Mouse (Mus musculus) neural tube, embryonic 14.5 days (tissue): ENCODE results near the gene Syngr2. TPM values are rescaled to one million over a fixed set of nuclear protein-coding genes. Genes with fewer than 3 reads are reported as not detected.
A peak's percentile ranks its signal among the peaks of the same experiment; 100 is the strongest.
"Not testable (repeated sequence)": the region's sequence is repeated elsewhere in the genome, so short reads cannot be mapped to it uniquely, and the experiment has no call there.

Experiments
- ATAC-seq: fragments of 200-750 bp; cut with Nextera tagmentation; 2 replicates; pipeline ENCODE4 v1.8.0; 2017; ENCODE audit warnings: low read depth, mild to moderate bottlenecking, moderate TSS enrichment, moderate library complexity
- H3K27ac ChIP-seq: fragments of 300-500 bp; sonication (generic); 2 replicates; pipeline ENCODE4 v1.5.1; 2014; ENCODE audit warnings: low read depth, mild to moderate bottlenecking, control low read depth, low read length, moderate library complexity, mixed read lengths
- H3K27me3 ChIP-seq: fragments of 300-500 bp; sonication (generic); 2 replicates; pipeline ENCODE4 v1.6.1; 2014; ENCODE audit warnings: low read length; ENCODE audit not compliant: control insufficient read depth, insufficient read depth
- H3K36me3 ChIP-seq: fragments of 300-500 bp; sonication (generic); 2 replicates; pipeline ENCODE4 v1.6.1; 2014; ENCODE audit warnings: low read length, mixed read lengths; ENCODE audit not compliant: control insufficient read depth, insufficient read depth
- H3K4me1 ChIP-seq: fragments of 300-500 bp; sonication (generic); 2 replicates; pipeline ENCODE4 v1.6.1; 2014; ENCODE audit warnings: low read length; ENCODE audit not compliant: control insufficient read depth, insufficient read depth
- H3K4me2 ChIP-seq: fragments of 300-500 bp; sonication (generic); 2 replicates; pipeline ENCODE4 v1.6.1; 2014; ENCODE audit warnings: mild to moderate bottlenecking, low read depth, low read length, control low read depth
- H3K4me3 ChIP-seq: fragments of 300-500 bp; sonication (generic); 2 replicates; pipeline ENCODE4 v1.5.1; 2014; ENCODE audit warnings: low read depth, low read length, control low read depth, mixed read lengths
- H3K9ac ChIP-seq: fragments of 300-500 bp; sonication (generic); replicated peaks from 2 replicates; pipeline ENCODE4 v1.6.1; 2014; ENCODE audit warnings: low read depth, mild to moderate bottlenecking, control low read depth, low read length, mixed read lengths
- H3K9me3 ChIP-seq: fragments of 300-500 bp; sonication (generic); 2 replicates; pipeline ENCODE4 v1.6.1; 2016; ENCODE audit warnings: low read length; ENCODE audit not compliant: control insufficient read depth
- WGBS: fragments of 180-500 bp; shearing (Covaris S2); extraction: QIAGEN DNeasy Blood & Tissue Kit; methylation state at CpG from one replicate; pipeline ENCODE4 v1.1.7; 2014; 5-methylcytosine and 5-hydroxymethylcytosine counted together
- polyA plus RNA-seq: library from polyadenylated mRNA; unstranded; fragments of >200 nt; fragmentation: Nextera tagmentation; extraction: Ambion mirVana; gene quantifications from 2 replicates; pipeline ENCODE4 v1.2.1, GENCODE M21; 2014

Gene Syngr2
- polyA plus RNA-seq, 1 experiment from 2014 or later = 9.7 TPM

DNA sequence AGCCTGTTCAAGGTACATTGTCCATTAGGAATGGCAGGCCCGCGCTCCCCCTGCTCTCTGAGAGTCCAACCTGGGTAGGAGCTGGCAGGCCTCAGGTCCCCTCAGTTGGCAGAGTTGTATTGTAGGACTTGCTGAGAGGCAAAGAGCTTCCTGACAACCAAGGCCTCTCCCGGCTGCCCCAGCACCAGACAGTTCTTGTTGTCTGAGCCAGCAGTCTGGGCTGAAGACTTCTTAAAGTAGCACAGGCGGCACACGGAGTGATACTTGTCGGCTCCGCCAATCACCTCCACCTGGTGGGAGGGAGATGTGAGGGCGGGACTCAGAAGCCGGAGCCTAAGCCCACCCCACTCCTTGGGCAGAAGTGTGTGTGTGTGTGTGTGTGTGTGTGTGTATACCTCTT, 6.4 kb downstream of the Syngr2 start:
- not testable (repeated sequence) for H3K9ac ChIP-seq, H3K4me3 ChIP-seq, H3K36me3 ChIP-seq, H3K4me2 ChIP-seq, H3K4me1 ChIP-seq, H3K27me3 ChIP-seq, H3K27ac ChIP-seq, H3K9me3 ChIP-seq, ATAC-seq
- 94% methylated on average over 9 of the region's 9 CpGs for WGBS

DNA sequence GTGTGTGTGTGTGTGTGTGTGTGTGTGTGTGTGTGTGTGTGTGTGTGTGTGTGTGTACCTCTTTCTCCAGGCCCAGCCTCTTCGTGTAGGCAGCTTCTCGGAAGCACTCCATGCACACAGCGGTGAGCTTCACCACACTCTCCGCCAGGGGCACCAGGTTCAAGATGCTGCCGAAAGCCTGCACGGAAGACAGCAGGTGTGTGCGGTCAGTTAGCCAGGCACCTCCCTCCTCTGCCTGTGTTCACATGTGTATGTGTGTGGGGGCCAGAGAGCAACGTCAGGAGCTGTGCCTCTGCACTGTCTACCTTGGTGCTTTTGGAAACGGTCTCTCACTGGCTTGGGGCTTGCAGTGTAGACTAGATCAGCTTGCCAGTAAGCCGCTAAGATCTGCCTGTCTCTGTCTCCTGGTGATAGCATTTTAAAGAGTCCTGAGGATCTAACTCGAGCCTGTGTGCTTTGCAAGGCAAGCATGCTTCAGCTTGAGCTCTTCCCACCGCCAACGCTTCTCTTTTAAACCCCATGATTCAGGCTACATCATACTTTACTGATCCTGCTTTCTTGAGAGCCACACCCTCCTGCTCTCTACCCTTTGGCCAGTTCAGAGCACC, 7.0 kb downstream of the Syngr2 start:
- no peaks in the 10 kb centered on the region for H3K9me3 ChIP-seq
- no peaks in the 10 kb centered on the region for H3K27me3 ChIP-seq
- no peak overlapping the region for H3K4me2 ChIP-seq
- no peak overlapping the region for H3K27ac ChIP-seq
- no peak for ATAC-seq
- 91% methylated on average over 11 of the region's 13 CpGs for WGBS
- H3K9ac ChIP-seq = no peak overlapping the region
- H3K4me1 ChIP-seq = no peaks in the 10 kb centered on the region
- H3K4me3 ChIP-seq = no peak overlapping the region
- H3K36me3 ChIP-seq = no peaks in the 10 kb centered on the region

DNA sequence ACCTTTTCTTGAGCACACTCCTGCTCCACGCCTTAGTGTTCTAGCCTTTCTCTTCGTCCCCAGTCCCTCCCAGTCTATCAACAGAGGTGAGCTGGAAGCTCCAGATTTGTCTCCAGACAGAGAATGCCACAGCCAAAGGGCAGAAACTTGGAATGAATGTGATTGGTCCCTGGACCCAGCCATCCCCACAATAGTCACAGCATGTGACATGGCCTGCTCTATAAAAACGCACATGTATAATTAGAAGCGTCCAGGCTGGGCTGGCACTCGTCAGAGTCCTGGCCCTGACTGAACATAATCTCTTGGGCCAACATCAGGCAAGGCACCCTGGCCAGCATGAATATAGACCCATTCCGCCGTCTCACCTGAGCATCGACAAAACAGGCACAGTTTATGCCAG, 9.6 kb downstream of the Syngr2 start:
- H3K36me3 ChIP-seq = no peaks in the 10 kb centered on the region
- H3K4me1 ChIP-seq = 0 out of 2 replicates have a peak, but pooled peaks cover 3% of the 10 kb centered on the region
- H3K9ac ChIP-seq = no peak overlapping the region
- WGBS = 60% methylated on average over 8 of the region's 8 CpGs
- no peaks in the 10 kb centered on the region for H3K9me3 ChIP-seq
- no peak for ATAC-seq
- H3K27me3 ChIP-seq = no peaks in the 10 kb centered on the region
- no peak overlapping the region for H3K4me2 ChIP-seq
- H3K4me3 ChIP-seq = no peak overlapping the region
- no peak overlapping the region for H3K27ac ChIP-seq

DNA sequence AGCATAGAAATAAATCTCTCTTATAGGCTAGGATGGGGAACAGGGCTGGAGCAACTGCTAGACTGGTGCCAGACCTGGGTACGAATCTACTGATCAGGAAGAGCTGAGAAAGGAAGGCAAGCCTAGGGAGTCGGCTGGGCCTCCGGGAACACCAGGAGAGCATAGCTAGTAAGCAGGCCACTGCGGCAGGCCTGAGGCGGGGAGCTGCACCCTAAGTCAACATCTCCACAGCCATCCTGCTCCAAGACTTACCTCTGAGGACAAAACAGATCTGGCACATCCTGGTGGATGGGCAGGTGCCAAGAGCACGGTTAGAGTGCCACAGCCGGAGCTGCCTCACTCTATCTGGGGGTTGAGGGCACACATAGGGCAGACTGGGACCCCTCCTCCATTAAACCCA, 10.7 kb downstream of the Syngr2 start:
- no peak for ATAC-seq
- H3K27me3 ChIP-seq = no peaks in the 10 kb centered on the region
- 95% methylated on average over 7 of the region's 7 CpGs for WGBS

DNA sequence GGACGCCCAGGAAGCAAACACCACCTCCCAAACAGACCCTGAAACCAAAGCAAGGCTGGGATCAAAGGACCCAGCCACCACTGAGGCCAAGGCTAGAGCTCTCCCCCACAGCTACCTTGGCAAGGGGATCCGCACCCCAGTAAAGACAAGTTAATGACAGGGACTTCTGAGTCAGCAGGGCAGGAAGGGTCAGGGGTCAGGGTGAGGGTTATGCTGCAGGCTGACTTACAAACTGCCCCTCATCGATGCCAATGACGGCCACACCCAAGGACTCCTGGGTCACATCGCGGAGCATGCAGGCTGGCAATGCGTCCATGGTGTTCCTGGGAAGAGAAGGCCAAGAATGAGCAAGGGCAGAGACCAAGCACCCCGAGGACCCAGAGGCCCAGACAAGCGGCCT, 12.4 kb downstream of the Syngr2 start:
- Histone ChIP-seq H3K9me3 (no peaks in the 10 kb centered on the region), H3K4me2 (no peak overlapping the region), H3K27ac (no peak overlapping the region), H3K27me3 (no peaks in the 10 kb centered on the region), H3K4me1 (peaks cover 21% of the 10 kb centered on the region), H3K36me3 (no peaks in the 10 kb centered on the region), H3K9ac (no peak overlapping the region), H3K4me3 (no peak overlapping the region)
- no peak for ATAC-seq
- 92% methylated on average over 9 of the region's 9 CpGs for WGBS

More for the DNA sequence above, 10.7 kb downstream of the Syngr2 start:
- Histone ChIP-seq H3K36me3 (no peaks in the 10 kb centered on the region), H3K4me2 (no peak overlapping the region), H3K9ac (no peak overlapping the region), H3K4me3 (no peak overlapping the region), H3K9me3 (no peaks in the 10 kb centered on the region), H3K4me1 (peaks cover 10% of the 10 kb centered on the region; the same call in 1 of the 2 replicates), H3K27ac (no peak overlapping the region)

DNA sequence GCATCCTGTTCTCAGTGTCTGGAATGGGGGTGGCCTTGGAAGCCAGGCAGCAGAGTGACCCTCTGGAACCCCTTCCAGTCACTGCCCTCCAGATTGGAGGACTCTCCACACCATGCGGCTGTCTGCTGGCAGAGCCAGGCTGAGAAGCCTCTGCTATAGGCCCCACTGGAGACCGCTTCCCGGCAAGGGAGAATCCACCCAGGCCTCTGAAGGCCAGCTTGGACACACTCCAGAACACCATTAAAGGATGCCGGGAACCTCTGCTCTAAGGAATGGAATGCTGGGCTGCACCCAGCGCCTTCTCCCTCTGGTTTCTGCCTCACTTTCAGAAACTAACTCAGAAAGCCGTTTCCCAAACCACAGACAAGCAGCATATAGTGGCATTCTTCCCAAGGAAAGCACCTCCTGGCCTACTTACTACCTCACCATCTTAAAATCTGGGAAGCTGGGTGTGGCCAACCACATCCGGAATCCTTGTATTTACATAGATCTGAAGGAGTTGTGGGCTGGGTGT, 13.3 kb downstream of the Syngr2 start:
- ATAC-seq = no peak
- Histone ChIP-seq H3K4me3 (no peak overlapping the region), H3K4me1 (peaks cover 21% of the 10 kb centered on the region), H3K27me3 (no peaks in the 10 kb centered on the region), H3K36me3 (no peaks in the 10 kb centered on the region), H3K9ac (no peak overlapping the region), H3K27ac (no peak overlapping the region), H3K9me3 (no peaks in the 10 kb centered on the region), H3K4me2 (no peak overlapping the region)
- 79% methylated on average over 7 of the region's 7 CpGs for WGBS

DNA sequence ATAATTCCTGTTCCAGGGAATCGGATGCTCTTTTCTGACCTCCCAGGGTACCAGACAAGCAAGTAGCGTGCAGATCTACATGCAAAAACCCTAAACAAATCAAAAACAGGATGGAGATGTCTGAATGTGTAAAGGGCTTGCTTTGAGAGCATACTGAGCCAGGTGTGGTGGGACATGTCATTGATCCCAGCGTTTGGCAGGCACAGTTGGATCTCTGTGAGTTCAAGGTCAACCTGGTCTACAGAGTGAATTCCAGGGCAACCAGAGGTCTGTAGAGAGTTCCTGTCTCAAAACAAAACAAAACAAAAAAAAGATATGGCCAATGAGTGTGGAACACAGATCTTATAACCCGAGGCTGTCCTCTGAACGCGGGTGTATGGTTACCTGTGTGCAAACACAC, 13.9 kb downstream of the Syngr2 start:
- H3K4me1 ChIP-seq = peaks cover 21% of the 10 kb centered on the region
- no peak overlapping the region for H3K4me2 ChIP-seq
- no peaks in the 10 kb centered on the region for H3K36me3 ChIP-seq
- 95% methylated on average over 6 of the region's 6 CpGs for WGBS
- H3K4me3 ChIP-seq = no peak overlapping the region
- no peaks in the 10 kb centered on the region for H3K27me3 ChIP-seq
- no peak for ATAC-seq
- H3K9me3 ChIP-seq = no peaks in the 10 kb centered on the region
- no peak overlapping the region for H3K27ac ChIP-seq
- no peak overlapping the region for H3K9ac ChIP-seq

DNA sequence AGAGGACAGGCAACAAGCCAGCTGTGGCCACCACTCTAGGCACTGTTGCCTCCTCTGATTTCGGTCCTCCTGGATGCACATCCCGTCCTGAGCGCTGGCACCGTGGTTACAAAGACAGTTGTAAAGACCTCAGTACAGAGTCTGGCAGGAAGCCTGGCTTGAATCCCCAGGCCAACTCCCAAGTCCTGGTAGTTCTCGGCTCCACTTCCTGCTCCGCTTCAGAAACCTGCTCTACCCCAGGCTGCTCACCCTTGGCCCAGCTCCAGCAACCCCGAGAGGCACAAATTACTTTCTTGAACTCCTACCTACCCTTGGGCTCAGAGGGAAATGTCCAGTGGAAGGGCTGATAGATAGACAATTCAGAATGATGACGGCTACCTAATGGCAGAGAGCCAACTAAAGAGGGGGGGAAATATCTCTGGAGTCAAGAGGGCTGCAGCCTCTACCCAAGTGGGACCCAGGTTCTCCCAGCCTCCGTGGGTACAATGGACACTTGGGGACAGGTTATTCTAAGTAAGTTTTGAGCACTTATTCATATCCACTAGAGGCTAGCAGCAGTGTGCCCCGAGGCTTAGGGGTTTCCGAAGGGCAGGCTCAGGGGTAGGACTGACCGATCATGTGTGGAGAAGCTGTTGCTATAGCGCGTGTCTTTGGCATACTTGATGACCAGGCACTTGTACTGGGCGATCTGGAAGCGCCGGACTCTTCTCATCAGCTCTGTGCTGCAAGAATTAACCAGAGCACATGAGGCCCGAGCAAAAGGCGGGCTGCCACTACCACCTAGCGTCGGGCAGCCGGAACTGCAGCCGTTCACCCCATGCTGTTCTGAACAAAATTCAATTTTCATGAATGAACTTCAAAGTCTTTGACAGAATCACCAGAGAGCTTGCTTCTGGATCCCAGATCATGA, 14.8 kb downstream of the Syngr2 start:
- no peak overlapping the region for H3K4me3 ChIP-seq
- peak overlapping the region; percentile 67; the same call in 1 of the 2 replicates for H3K4me2 ChIP-seq
- no peaks in the 10 kb centered on the region for H3K36me3 ChIP-seq
- H3K27ac ChIP-seq = no peak overlapping the region
- no peaks in the 10 kb centered on the region for H3K27me3 ChIP-seq
- H3K4me1 ChIP-seq = peaks cover 21% of the 10 kb centered on the region
- H3K9me3 ChIP-seq = no peaks in the 10 kb centered on the region
- H3K9ac ChIP-seq = no peak overlapping the region
- WGBS = 20% methylated on average over 23 of the region's 23 CpGs
- peak; percentile 76 for ATAC-seq
